Mouse (Mus musculus) mouse embryonic stem cell (cell line): ENCODE results near the gene Myof.

Experiments
- in situ Hi-C, 2 experiments: fragments of 300-500 bp; cut with MboI; formaldehyde crosslinking; loops; 1 replicate in 1 of 2; 3 replicates in 1 of 2; pipeline ENCODE4 v1.14.3; 2019 to 2020; ENCODE audit warnings: low sequenced_read_pairs in 2 of 2, low pct_unique_long_range_greater_than_20kb in 1 of 2, mixed read lengths in 1 of 2; ENCODE audit not compliant: unreplicated experiment in 1 of 2

The Myof gene

GRCm38 (mm10) chr19:37965828-37966227 lies 77.5 kb downstream of the Myof start:
- in situ Hi-C loops = loop anchor here in 1 of 2 experiments (25.0 kb wide), 1 partner anchor 196 kb away; no protein-coding TSS in a partner anchor

DNA sequence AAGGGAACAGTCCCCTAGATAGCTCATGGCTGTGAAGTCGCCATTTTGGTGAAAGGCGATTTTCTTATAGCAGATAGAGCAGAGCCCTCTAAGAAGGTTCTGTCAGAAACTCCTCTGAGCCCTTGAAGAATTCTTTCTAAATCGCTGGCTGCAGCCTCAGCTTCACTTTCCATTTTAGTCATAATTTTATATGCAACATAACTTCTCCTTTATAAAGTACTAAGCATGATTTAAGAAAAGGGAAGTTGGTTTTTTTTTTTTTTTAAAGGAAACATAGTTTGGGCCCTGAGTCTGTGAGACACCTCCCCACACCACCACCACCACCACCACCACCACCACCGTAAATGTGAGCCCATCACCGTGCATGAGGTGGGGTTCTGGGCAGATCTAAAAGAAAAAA lies 80.0 kb downstream of the Myof start:
- in situ Hi-C loops = loop anchor here in 1 of 2 experiments (25.0 kb wide), 1 partner anchor 199 kb away; no protein-coding TSS in a partner anchor

- in situ Hi-C loops = loop anchor here in 1 of 2 experiments (25.0 kb wide), 1 partner anchor 202 kb away; no protein-coding TSS in a partner anchor
Measured at GRCm38 (mm10) chr19:37960791-37961190, 82.6 kb downstream of the Myof start.

GRCm38 (mm10) chr19:37959543-37960215 lies 83.7 kb downstream of the Myof start:
- in situ Hi-C loops = loop anchor here in 1 of 2 experiments (10.0 to 25.0 kb wide), 2 partner anchors 85 to 203 kb away; partner anchors contain the start of gene Myof

DNA sequence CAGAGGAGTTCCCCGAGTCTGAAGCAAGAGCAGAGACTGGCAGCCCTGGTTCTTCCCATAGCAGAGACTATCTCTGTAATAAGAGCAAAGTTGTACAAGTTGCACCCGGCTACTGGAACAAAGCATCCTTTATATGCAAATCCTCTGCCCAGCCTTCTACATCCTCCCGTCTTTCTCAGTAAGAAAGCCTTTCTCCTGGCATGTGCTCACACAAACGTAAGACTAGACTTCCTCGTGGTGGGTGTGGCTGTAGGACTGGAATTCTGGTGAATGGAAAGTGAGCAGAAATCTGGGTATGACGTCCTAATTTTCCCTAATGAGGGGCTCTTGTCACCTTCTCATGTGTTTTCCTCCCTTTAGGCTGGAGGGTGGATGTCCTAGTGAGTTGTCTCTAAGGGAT lies 84.3 kb downstream of the Myof start:
- in situ Hi-C loops = loop anchor here in 1 of 2 experiments (10.0 to 25.0 kb wide), 2 partner anchors 86 to 203 kb away; partner anchors contain the start of gene Myof

DNA sequence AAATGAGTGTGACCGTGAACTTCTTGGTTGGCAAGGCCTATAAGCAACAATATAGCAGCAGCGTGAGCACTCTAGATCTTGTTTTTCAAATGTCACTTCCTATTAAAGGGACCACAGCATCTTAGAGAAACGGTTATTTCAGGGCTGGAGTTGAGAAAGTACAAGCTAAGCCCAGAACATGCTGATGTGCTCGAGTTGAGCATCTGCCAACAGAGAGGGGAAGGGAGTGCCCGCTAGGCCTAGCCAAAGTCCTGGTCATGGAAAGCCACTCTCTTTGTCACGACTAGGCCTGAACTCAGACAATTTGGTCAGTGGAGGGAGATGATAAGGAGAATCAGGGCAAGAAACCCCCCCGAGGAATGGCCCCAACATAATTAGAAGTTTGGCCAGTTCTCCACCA lies 86.1 kb downstream of the Myof start:
- in situ Hi-C loops = loop anchor here in 1 of 2 experiments (10.0 to 25.0 kb wide), 2 partner anchors 88 to 205 kb away; partner anchors contain the start of gene Myof

DNA sequence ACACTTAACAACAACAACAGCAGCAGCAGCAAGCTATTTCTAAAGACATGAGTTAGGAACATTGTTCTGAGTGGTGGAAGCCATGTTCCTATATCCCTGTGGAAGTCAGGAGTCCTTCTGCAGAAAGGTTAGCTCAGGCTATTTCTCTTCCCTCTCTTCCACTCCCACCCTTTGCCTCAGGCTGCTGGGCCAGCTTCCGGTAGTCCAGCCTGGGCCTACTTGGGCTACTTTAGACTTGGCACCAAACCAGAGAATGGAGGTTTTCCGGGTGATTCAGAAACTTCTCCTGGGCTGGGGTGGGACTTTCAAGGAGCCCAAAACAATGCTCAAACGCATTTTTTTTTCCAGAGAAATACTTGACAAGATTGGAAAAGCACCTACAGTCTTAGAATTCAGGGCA lies 87.4 kb downstream of the Myof start:
- in situ Hi-C loops = loop anchor here in 1 of 2 experiments (10.0 to 25.0 kb wide), 2 partner anchors 89 to 206 kb away; partner anchors contain the start of gene Myof

- in situ Hi-C loops = loop anchor here in 1 of 2 experiments (10.0 to 25.0 kb wide), 2 partner anchors 89 to 207 kb away; partner anchors contain the start of gene Myof
Measured at GRCm38 (mm10) chr19:37955425-37956001, 87.9 kb downstream of the Myof start.

DNA sequence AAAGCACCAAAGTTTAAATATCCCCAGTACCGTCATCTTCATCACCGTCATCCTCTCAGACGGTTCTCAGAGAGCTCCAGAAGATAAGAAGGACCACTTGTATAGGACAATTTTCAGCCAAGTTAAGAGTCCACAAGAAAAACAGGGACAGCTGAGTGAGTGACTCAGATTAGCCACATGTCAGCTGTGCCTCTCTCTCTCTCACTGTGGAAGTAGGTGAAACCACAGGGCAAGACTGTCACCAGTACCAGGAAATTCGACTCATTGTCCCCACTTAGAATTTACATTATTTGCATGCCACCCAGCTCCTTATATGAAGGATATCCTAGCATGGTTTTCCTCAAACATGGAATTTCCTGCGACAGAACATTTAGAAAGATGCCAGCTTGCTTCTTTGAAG lies 88.6 kb downstream of the Myof start:
- in situ Hi-C loops = loop anchor here in 1 of 2 experiments (10.0 to 25.0 kb wide), 2 partner anchors 90 to 208 kb away; partner anchors contain the start of gene Myof

GRCm38 (mm10) chr19:37954236-37954635 lies 89.1 kb downstream of the Myof start:
- in situ Hi-C loops = loop anchor here in 1 of 2 experiments (10.0 to 25.0 kb wide), 2 partner anchors 91 to 208 kb away; partner anchors contain the start of gene Myof

- in situ Hi-C loops = no loop called here
Measured at GRCm38 (mm10) chr19:37946696-37947095, 96.7 kb downstream of the Myof start.

DNA sequence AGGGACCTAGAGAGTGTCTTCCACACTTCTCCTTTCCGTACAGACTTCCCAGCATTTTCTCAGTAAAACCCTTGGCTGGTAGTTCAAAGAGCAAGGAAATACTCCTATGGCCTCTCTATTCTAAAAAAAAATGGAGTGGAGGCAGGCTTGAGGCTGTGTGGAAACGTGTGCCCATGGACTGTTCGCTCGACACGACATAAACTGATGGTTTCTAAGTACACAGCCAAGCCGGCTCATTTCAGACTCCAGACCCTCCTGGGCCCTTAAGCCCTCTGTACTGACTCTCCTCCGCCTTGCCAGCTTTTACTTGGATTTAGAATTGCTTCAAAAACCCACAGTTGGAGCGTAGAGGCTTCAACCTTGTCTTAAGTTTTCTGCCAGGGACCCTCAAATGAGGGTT lies 97.3 kb downstream of the Myof start:
- in situ Hi-C loops = no loop called here

GRCm38 (mm10) chr19:37939203-37939602 lies 104.2 kb downstream of the Myof start:
- in situ Hi-C loops = no loop called here

DNA sequence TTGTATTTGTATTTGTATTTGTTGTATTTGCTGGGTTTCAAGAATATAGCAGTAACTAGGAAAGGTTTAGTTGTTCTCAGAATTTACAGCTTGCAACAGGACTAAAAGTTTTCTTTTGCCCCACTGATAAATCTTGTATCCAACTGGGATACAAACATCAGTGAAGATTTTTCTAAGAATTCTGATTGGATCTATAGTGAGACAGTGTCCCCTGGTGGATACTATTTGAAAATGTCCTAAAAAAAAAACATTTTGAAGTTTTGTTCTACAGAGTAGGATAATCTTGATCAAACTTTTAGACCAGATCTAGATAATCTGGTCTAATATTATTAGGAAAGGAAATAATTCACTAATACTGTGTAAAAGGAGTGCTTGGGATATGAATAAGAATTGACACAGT lies 106.3 kb downstream of the Myof start:
- in situ Hi-C loops = no loop called here

- in situ Hi-C loops = no loop called here
Measured at GRCm38 (mm10) chr19:37934640-37935039, 108.7 kb downstream of the Myof start.

DNA sequence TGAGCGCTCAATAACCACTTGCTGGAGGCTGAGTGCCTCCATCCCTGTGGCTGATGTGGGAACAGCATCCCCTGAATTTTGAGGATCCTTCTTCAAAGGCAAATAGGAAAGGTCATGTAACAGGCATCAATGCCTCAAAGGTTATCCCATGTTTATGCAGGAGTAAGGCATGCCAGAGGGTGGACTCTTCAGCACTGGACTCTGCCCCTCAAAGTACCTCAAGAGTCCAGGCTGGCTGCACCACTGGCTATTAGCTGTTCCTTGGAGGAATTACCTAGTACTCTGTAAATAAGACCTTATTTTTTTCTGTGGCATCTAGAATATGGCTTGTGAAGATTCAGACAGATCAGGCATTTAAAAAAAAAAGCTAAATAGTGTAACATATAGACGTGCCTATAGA lies 111.2 kb downstream of the Myof start:
- in situ Hi-C loops = no loop called here

DNA sequence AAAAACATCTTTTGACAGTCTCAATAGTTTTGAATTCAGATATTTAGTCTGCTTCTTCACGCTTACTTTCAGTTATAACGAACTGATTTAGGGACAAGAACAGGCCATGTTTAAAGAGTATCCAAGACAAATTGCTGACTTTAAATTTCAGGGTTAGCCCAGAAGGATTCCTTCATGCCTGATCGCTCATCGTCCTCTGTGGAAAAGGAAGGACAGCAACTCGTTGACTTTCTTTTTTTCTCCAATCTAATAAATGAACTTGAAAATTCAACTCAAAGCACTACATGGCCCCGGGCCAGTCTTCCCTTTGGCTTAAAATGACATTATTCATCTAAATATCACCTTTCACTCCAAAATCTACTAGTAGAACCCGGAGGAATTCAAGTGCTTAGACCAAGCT lies 115.5 kb downstream of the Myof start:
- in situ Hi-C loops = no loop called here

DNA sequence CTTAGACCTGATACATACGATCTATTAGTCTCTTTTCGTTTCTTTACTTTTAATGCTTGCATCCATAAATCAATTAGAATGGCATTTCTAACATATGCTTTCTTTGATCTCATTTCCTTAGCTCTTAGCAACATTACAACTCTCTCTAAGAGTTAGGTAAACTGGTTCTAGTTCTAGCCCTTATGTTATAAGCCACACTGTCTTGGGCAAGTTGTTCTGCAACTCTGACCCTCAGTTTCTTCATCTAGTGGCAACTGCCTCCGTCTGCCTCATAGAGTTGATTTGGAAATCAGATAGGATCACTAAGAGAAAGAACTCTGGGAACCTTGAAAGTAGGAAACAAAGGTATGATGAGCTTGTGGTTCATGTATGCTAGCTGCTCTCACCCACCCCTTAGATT lies 118.1 kb downstream of the Myof start:
- in situ Hi-C loops = no loop called here

GRCm38 (mm10) chr19:37924266-37924665 lies 119.1 kb downstream of the Myof start:
- in situ Hi-C loops = no loop called here
